Mouse (Mus musculus) activated CD4-positive, CD25-positive, alpha-beta regulatory T cell, adult 9 weeks (primary cell): Measurements from ENCODE around the gene Gm28539. TPM values are rescaled to one million over a fixed set of nuclear protein-coding genes. Genes with fewer than 3 reads are reported as not detected.

Experiments used
- polyA plus RNA-seq: library from polyadenylated mRNA; unstranded; fragments of 100-300 nt; shearing (Covaris generic); gene quantifications from one replicate; pipeline ENCODE4 v1.2.1, GENCODE M21; 2017

Gm28539 gene
- polyA plus RNA-seq: not detected

DNA sequence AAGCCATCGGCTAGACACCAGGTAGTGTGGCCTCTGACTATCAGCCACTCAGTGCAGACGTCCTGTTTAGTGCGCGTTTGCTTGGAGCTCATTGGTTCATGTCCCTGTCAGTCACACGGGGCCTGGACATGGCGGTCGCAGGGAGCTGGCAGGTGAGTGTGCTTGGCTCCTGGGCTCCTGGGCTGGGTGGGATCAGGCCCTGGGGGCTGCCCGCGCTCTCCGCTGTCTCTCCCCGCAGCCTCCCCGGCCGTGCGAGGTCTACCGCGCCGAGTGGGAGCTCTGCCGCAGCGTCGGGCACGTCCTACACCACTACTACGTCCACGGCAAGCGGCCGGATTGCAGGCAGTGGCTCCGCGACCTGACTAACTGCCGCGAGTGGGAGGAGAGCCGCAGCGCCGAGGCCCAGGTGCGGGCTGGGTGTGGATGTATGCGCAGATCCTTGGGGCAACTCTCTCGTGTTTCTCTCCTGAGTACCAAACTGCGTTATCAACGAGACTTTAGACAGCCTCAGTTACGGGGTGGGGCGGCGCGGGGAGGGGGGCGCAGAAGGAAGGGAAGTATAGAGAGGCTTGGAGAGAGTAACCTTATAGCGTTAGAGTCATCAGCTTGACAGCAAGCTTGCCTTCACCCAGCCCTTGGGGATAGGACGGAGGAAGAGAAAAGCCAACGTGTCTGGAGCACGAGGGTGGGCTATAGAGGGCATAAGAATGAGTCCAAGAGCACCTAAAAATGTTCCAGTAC is at the start of gene Gm28539, which contains the start of gene 2510002D24Rik:
Gm28539 (plus strand) TSS at position 117 of the 741 bp plus-strand sequence.
2510002D24Rik (plus strand) TSS at position 111 of the 741 bp plus-strand sequence.

DNA sequence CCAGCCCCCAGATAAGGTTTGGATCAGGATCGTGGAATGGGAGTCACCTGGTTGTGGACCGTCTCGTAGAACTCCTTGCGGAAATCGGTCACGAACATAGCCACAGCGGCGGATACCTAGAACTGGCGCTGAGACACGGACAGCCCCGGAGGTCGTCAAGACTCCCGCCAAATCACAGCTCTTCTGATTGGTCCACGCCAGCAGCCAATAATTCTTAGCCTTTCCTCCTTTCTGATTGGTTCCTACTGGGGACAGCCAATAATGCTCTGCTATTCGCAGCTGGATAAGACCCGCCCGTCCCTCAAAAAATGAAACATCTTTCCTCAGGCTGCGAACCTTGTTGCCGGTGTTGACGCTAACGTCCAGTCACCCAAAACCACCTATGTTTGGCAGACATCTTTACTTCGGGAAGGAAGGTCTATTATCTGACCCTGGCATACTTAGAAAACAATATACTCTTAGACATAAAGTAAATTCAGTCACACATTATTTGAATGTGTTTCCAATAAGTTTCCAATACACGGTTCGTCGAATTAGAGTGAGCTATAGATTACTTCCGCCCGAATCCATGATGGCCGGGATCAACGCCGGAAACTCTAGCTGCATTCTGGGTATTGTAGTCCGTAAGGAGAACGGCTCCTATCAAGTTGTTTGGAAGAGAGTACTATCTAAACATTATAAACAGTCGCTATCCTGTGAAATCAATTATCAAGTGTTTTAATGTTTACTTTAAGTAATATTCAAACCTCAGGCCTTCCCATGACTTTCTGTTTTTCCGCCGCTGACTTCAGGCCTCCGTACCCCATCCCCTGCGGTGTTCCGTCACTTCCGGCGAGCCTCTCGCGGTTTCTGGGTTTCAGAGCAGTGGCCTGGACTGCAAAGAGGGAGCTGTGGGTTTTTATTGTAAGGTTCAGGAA is 24.7 kb upstream of the Gm28539 start, which contains the start of the genes Ufd1 and Cdc45:
Ufd1 (plus strand) TSS at position 312 of the 917 bp plus-strand sequence.
Cdc45 (minus strand) TSS at position 520 of the 917 bp plus-strand sequence.

DNA sequence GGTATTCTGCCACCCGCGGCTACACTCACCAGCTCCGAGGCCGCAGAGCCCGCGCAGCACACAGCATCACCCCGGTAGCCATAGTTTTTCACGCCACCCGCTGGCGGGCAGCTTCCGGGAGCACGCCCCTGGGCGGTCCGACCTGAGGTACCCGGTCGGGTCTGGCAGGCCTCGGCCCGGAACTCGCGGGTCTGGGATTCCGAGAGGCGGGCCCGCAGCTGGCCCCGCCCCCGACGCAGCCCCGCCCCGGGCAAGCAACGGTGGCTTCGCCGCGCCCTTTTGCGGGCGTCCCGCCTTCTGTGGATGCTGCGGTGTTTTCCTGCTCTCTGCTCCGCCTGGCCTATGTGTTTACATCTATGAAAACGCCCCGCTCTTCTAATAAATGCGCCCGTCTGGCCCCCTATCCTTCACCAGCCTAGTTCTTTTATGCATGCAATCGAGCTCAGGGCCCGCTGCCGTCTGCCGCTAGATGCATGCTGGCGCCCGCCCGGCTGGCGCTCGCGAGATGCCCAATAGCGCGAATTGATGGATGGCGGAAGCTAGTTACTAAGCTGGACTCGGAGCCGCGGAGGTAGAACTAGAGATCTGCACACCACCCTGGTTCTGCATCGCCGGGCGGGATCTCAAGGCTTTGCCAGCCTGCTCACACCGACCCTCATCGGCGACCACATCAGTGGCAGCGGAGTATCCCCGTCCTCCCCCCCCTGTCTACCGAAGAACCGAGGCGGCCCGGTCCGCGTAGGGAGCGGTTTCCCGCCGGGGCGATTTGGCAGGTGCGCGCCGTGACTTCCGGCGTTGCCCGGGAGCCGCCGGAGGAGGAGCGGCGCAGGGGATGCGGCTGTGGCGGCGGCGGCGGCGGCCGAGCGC is 40.3 kb downstream of the Gm28539 start, which contains the start of the genes Mrpl40 and Hira:
Mrpl40 (minus strand) TSS at position 421 of the 867 bp plus-strand sequence.
Hira (plus strand) TSS at position 596 of the 867 bp plus-strand sequence.

Other genes starting within 250 kb of the Gm28539 start
- not detected for gene Tbx1, start 245.9 kb upstream of the Gm28539 start, polyA plus RNA-seq
- not detected for gene Gp1bb, start 214.2 kb upstream of the Gm28539 start, polyA plus RNA-seq
- not detected for gene Gm49601, start 210.2 kb upstream of the Gm28539 start, polyA plus RNA-seq
- not detected for gene Sept5, start 206.6 kb upstream of the Gm28539 start, polyA plus RNA-seq
- not detected for gene Cldn5, start 59.7 kb upstream of the Gm28539 start, polyA plus RNA-seq
- gene Ufd1, start 24.8 kb upstream of the Gm28539 start, polyA plus RNA-seq: 140 TPM
- gene Cdc45, start 24.6 kb upstream of the Gm28539 start, polyA plus RNA-seq: 9.4 TPM
- 87.0 TPM for gene 2510002D24Rik, start within 50 bp of the Gm28539 start, polyA plus RNA-seq
- gene Mrpl40, start 40.3 kb downstream of the Gm28539 start, polyA plus RNA-seq: 87.6 TPM
- gene Hira, start 40.5 kb downstream of the Gm28539 start, polyA plus RNA-seq: 8.3 TPM